Mouse (Mus musculus): ENCODE measurements around the gene Ptpn5. TPM values are rescaled to one million over a fixed set of nuclear protein-coding genes. Genes with fewer than 3 reads are reported as not detected.
A peak's percentile ranks its signal among the peaks of the same experiment; 100 is the strongest.

The Ptpn5 gene
- total and polyA plus RNA-seq, 3 experiments: 0.03 TPM; not detected in 2

DNA sequence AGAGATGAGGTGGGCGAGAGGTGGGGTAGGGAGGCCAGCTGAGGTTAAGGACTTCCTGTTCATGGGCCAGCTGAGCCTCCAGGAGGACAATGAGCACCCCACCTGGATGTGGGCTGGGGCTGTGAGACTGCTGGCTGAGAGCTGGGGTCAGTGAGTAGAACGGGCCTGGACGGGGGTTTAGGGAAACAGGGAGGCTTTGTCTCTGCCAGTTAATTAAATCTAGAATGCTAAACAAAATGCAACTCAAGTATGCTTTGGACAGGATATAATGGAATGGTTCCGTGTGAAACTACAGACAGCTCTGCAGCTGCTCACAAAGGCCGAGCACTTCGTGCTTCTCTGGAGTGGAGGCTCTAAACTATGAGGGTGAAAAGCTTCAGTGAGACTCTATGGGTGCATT is 32.9 kb downstream of the Ptpn5 start:
- Histone ChIP-seq H3K27ac (ENCODE audit: control insufficient read depth, low read depth, low read length) (no peak overlapping the region), H3K9me3 (replicated peaks; ENCODE audit: insufficient read depth, low read length) (no peaks in the 10 kb centered on the region), H3K4me1 (ENCODE audit: control insufficient read depth in 1 of 2, insufficient read depth in 2 of 2, low read length in 2 of 2) (no peaks in the 10 kb centered on the region), H3K36me3 (ENCODE audit: control insufficient read depth in 1 of 2, insufficient read depth in 2 of 2, low read length in 2 of 2) (no peaks in the 10 kb centered on the region), H3K4me3 (ENCODE audit: control insufficient read depth in 1 of 2, insufficient read depth in 1 of 2, low read depth in 2 of 2, low read length in 2 of 2) (no peak overlapping the region), H3K9ac (ENCODE audit: control insufficient read depth, low read depth, low read length, poor library complexity, severe bottlenecking) (no peak overlapping the region), H3K79me2 (ENCODE audit: control insufficient read depth, insufficient read depth, low read length, poor library complexity) (no peaks in the 10 kb centered on the region), H3K27me3 (ENCODE audit: control insufficient read depth in 1 of 2, insufficient read depth in 2 of 2, low read length in 2 of 2) (0 out of 4 replicates have a peak, but pooled peaks cover 0 to 2% of the 10 kb centered on the region in 2 experiments)
- no peak for DNase-seq (ENCODE audit: low read depth, low spot score)
- TF ChIP-seq NRF1 (IDR thresholded peaks at IDR 0.05; ENCODE audit: insufficient read depth, low read depth, low read length, poor library complexity, severe bottlenecking) (no peak), MYC (IDR thresholded peaks at IDR 0.05; ENCODE audit: low read depth, low read length) (no peak), MAZ (IDR thresholded peaks at IDR 0.05; ENCODE audit: low read depth, low read length) (no peak), RCOR1 (IDR thresholded peaks at IDR 0.05; ENCODE audit: low read depth, low read length) (no peak), SIN3A (IDR thresholded peaks at IDR 0.05; ENCODE audit: low read length) (no peak), TAL1 (IDR thresholded peaks at IDR 0.05; ENCODE audit: low read length) (no peak), E2F4 (IDR thresholded peaks at IDR 0.05; ENCODE audit: borderline replicate concordance, low read depth, low read length) (no peak), USF1 (IDR thresholded peaks at IDR 0.05; ENCODE audit: low read depth, low read length) (no peak)

GRCm38 (mm10) chr7:47099306-47099705 is 34.2 kb downstream of the Ptpn5 start:
- Histone ChIP-seq H3K79me2 (ENCODE audit: control insufficient read depth, insufficient read depth, low read length, poor library complexity) (no peaks in the 10 kb centered on the region), H3K9me3 (replicated peaks; ENCODE audit: insufficient read depth, low read length) (no peaks in the 10 kb centered on the region), H3K27ac (ENCODE audit: control insufficient read depth, low read depth, low read length) (no peak overlapping the region), H3K9ac (ENCODE audit: control insufficient read depth, low read depth, low read length, poor library complexity, severe bottlenecking) (no peak overlapping the region), H3K4me3 (ENCODE audit: control insufficient read depth in 1 of 2, insufficient read depth in 1 of 2, low read depth in 2 of 2, low read length in 2 of 2) (no peak overlapping the region), H3K27me3 (ENCODE audit: control insufficient read depth in 1 of 2, insufficient read depth in 2 of 2, low read length in 2 of 2) (0 out of 4 replicates have a peak, but pooled peaks cover 0 to 2% of the 10 kb centered on the region in 2 experiments), H3K36me3 (ENCODE audit: control insufficient read depth in 1 of 2, insufficient read depth in 2 of 2, low read length in 2 of 2) (no peaks in the 10 kb centered on the region), H3K4me1 (ENCODE audit: control insufficient read depth in 1 of 2, insufficient read depth in 2 of 2, low read length in 2 of 2) (no peaks in the 10 kb centered on the region)
- DNase-seq (ENCODE audit: low read depth, low spot score): no peak
- TF ChIP-seq TAL1 (IDR thresholded peaks at IDR 0.05; ENCODE audit: low read length) (no peak), EP300 (IDR thresholded peaks at IDR 0.05; ENCODE audit: low read depth in 1 of 2, low read length in 2 of 2) (no peak), CHD1 (IDR thresholded peaks at IDR 0.05; ENCODE audit: low read depth, low read length) (no peak)

- H3K27me3 ChIP-seq (ENCODE audit: control insufficient read depth in 1 of 2, insufficient read depth in 2 of 2, low read length in 2 of 2): 0 out of 4 replicates have a peak, but pooled peaks cover 0 to 2% of the 10 kb centered on the region in 2 experiments
- peak; percentile 4 for DNase-seq (ENCODE audit: low read depth, low spot score)
- H3K9ac ChIP-seq (ENCODE audit: control insufficient read depth, low read depth, low read length, poor library complexity, severe bottlenecking): no peak overlapping the region
- H3K9me3 ChIP-seq (replicated peaks; ENCODE audit: insufficient read depth, low read length): no peaks in the 10 kb centered on the region
- H3K4me1 ChIP-seq (ENCODE audit: control insufficient read depth in 1 of 2, insufficient read depth in 2 of 2, low read length in 2 of 2): no peaks in the 10 kb centered on the region
- H3K36me3 ChIP-seq (ENCODE audit: control insufficient read depth in 1 of 2, insufficient read depth in 2 of 2, low read length in 2 of 2): no peaks in the 10 kb centered on the region
- H3K79me2 ChIP-seq (ENCODE audit: control insufficient read depth, insufficient read depth, low read length, poor library complexity): no peaks in the 10 kb centered on the region
- TF ChIP-seq POLR2AphosphoS5 (IDR thresholded peaks at IDR 0.05; ENCODE audit: borderline replicate concordance, low read depth, low read length) (no peak), USF1 (IDR thresholded peaks at IDR 0.05; ENCODE audit: low read depth, low read length) (no peak), BHLHE40 (IDR thresholded peaks at IDR 0.05; ENCODE audit: borderline replicate concordance, low read depth, low read length) (no peak), NELFE (IDR thresholded peaks at IDR 0.05; ENCODE audit: low read depth, low read length) (no peak), MYB (IDR thresholded peaks at IDR 0.05; ENCODE audit: low read depth, low read length) (no peak), POLR2AphosphoS2 (IDR thresholded peaks at IDR 0.05; ENCODE audit: low read length) (no peak), MAZ (IDR thresholded peaks at IDR 0.05; ENCODE audit: low read depth, low read length) (no peak), EP300 (IDR thresholded peaks at IDR 0.05; ENCODE audit: low read depth in 1 of 2, low read length in 2 of 2) (no peak), HCFC1 (IDR thresholded peaks at IDR 0.05; ENCODE audit: low read depth, low read length) (no peak), MEF2A (IDR thresholded peaks at IDR 0.05; ENCODE audit: extremely low read depth, insufficient replicate concordance, low read depth, low read length, poor library complexity, severe bottlenecking) (no peak), GATA1 (IDR thresholded peaks at IDR 0.05; ENCODE audit: low read depth, low read length) (no peak), MAFK (IDR thresholded peaks at IDR 0.05; ENCODE audit: borderline replicate concordance, low read depth, low read length) (no peak), ZNF384 (IDR thresholded peaks at IDR 0.05; ENCODE audit: low read depth, low read length) (no peak), MAX (IDR thresholded peaks at IDR 0.05; ENCODE audit: low read length) (no peak), ELF1 (IDR thresholded peaks at IDR 0.05; ENCODE audit: low read depth, low read length) (no peak), GABPA (IDR thresholded peaks at IDR 0.05; ENCODE audit: low read depth, low read length) (no peak), NRF1 (IDR thresholded peaks at IDR 0.05; ENCODE audit: insufficient read depth, low read depth, low read length, poor library complexity, severe bottlenecking) (no peak), TAL1 (IDR thresholded peaks at IDR 0.05; ENCODE audit: low read length) (no peak)
- no peak overlapping the region for H3K4me3 ChIP-seq (ENCODE audit: control insufficient read depth in 1 of 2, insufficient read depth in 1 of 2, low read depth in 2 of 2, low read length in 2 of 2)
- no peak overlapping the region for H3K27ac ChIP-seq (ENCODE audit: control insufficient read depth, low read depth, low read length)
Observed at GRCm38 (mm10) chr7:47098044-47098443, 35.4 kb downstream of the Ptpn5 start.

Measured in MEL (cell line).